Mouse (Mus musculus) olfactory bulb, adult 2 months (tissue): ENCODE results near the gene Kcnn1. TPM values are rescaled to one million over a fixed set of nuclear protein-coding genes. Genes with fewer than 3 reads are reported as not detected.

Source experiments
- H3K27ac ChIP-seq: fragments of 200-500 bp; 2 replicates; pipeline ENCODE4 v1.5.1; 2012; ENCODE audit warnings: low read depth, low read length; ENCODE audit not compliant: insufficient read depth
- H3K4me1 ChIP-seq: fragments of 200-500 bp; 2 replicates; pipeline ENCODE4 v1.6.1; 2012; ENCODE audit warnings: low read length; ENCODE audit not compliant: control insufficient read depth, insufficient read depth
- H3K4me3 ChIP-seq: fragments of 200-500 bp; 2 replicates; pipeline ENCODE4 v1.5.1; 2012; ENCODE audit warnings: mild to moderate bottlenecking, low read depth, low read length, moderate library complexity; ENCODE audit not compliant: insufficient read depth
- CTCF ChIP-seq: fragments of 200-500 bp; IDR thresholded peaks from 2 replicates; pipeline ENCODE4 v1.5.1; 2012; ENCODE audit warnings: low read depth, mild to moderate bottlenecking, low read length, moderate library complexity; ENCODE audit not compliant: insufficient read depth
- POLR2A ChIP-seq: fragments of 200-500 bp; IDR thresholded peaks from 2 replicates; pipeline ENCODE4 v1.6.1; 2012; ENCODE audit warnings: mild to moderate bottlenecking, low read depth, low read length, moderate library complexity; ENCODE audit not compliant: insufficient read depth
- WGBS: fragments of 180-500 bp; shearing (Covaris S2); methylation state at CpG from one replicate; pipeline ENCODE4 v1.1.7; 2018; 5-methylcytosine and 5-hydroxymethylcytosine counted together
- polyA plus RNA-seq: library from polyadenylated mRNA; stranded (reverse); fragments of >200 nt; gene quantifications from 2 replicates; pipeline ENCODE4 v1.2.4, GENCODE M21; 2012; ENCODE audit warnings: low replicate concordance; ENCODE audit not compliant: missing spikeins, insufficient read depth, insufficient read length

The Kcnn1 gene
- polyA plus RNA-seq, 1 experiment = not detected

GRCm38 (mm10) chr8:70885612-70886011 lies 22.6 kb upstream of the Kcnn1 start:
- TF ChIP-seq POLR2A (no peak), CTCF (no peak)
- WGBS = 39% methylated on average over 12 of the region's 12 CpGs
- H3K4me1 ChIP-seq = no peaks in the 10 kb centered on the region

DNA sequence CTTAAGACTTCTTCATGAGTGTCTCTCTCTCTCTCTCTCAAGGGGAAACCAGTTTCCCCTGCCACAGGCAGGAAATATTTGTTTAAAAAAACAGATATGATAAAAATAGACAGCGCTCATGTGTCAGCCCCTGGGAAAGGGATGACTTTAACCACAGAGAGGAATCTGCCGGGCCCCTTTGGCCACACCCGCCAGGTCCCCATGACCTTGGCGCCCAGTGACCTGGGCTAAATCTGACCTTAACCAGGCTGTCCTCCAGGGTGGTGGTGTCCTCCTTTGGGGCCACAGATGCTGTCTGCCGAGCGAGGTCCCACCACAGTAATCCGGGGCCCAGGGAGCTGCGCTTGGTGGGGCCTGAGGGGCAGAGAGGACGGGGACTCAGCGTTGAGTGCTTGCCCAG lies 21.6 kb upstream of the Kcnn1 start:
- no peak for TF ChIP-seq POLR2A
- no peak for TF ChIP-seq CTCF
- H3K4me3 ChIP-seq = no peak overlapping the region
- H3K27ac ChIP-seq = no peak overlapping the region
- H3K4me1 ChIP-seq = peaks cover 6% of the 10 kb centered on the region
- 83% methylated on average over 10 of the region's 10 CpGs for WGBS

More at GRCm38 (mm10) chr8:70885612-70886011, 22.6 kb upstream of the Kcnn1 start:
- no peak overlapping the region for H3K27ac ChIP-seq
- H3K4me3 ChIP-seq = no peak overlapping the region

DNA sequence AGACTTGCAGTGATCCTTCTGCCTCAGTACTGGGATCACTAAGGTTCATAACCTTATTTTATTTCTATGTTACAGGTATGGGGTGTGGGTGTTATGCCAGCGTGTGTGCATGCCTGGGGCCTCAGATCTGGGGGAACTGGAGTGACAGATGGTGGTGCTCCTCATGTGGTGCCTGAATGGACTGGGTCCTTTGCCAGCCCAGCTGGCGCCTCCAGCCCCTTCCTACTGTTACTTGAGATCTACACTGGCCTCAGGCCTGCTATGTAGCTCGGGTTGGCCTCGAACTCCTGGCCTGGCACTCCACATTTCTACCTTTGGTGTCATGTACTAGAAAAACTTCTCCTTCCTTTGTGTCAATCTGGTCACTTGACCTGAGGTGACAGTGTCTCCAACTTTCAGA lies 21.1 kb upstream of the Kcnn1 start:
- Histone ChIP-seq H3K4me1 (peaks cover 6% of the 10 kb centered on the region), H3K4me3 (no peak overlapping the region), H3K27ac (no peak overlapping the region)
- TF ChIP-seq POLR2A = no peak
- WGBS = 85% methylated on average over 4 of the region's 4 CpGs

DNA sequence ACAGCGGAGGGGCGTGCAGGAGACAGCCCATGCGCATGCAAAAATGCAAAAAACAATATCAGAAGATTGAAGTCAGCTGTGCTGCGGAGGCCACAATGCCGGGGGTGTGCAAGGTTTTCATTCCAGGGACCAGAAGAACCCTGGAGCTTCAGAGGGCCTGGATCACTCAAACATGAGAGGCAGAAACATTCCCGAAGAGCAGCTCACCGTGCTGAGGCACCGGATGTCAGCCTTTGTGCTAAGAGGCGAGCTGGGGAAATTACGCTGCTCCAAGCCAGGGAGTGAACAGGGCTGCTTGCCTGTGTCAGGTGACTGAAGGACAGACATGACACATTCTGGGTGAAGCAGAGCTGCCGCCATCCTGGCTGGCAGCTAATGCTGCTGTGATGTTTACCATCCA lies 17.5 kb upstream of the Kcnn1 start:
- TF ChIP-seq POLR2A = no peak
- no peak for TF ChIP-seq CTCF
- WGBS = 61% methylated on average over 11 of the region's 11 CpGs
- Histone ChIP-seq H3K27ac (no peak overlapping the region), H3K4me1 (peaks cover 6% of the 10 kb centered on the region), H3K4me3 (no peak overlapping the region)

GRCm38 (mm10) chr8:70880126-70880525 lies 17.1 kb upstream of the Kcnn1 start:
- TF ChIP-seq CTCF = no peak
- TF ChIP-seq POLR2A = no peak
- Histone ChIP-seq H3K4me1 (peaks cover 6% of the 10 kb centered on the region), H3K4me3 (no peak overlapping the region), H3K27ac (no peak overlapping the region)
- WGBS = 18% methylated on average over 4 of the region's 4 CpGs

GRCm38 (mm10) chr8:70879500-70879899 lies 16.4 kb upstream of the Kcnn1 start:
- no peak for TF ChIP-seq CTCF
- TF ChIP-seq POLR2A = no peak
- H3K4me1 ChIP-seq = peaks cover 6% of the 10 kb centered on the region
- no peak overlapping the region for H3K4me3 ChIP-seq
- WGBS = 64% methylated on average over 4 of the region's 4 CpGs
- H3K27ac ChIP-seq = no peak overlapping the region

DNA sequence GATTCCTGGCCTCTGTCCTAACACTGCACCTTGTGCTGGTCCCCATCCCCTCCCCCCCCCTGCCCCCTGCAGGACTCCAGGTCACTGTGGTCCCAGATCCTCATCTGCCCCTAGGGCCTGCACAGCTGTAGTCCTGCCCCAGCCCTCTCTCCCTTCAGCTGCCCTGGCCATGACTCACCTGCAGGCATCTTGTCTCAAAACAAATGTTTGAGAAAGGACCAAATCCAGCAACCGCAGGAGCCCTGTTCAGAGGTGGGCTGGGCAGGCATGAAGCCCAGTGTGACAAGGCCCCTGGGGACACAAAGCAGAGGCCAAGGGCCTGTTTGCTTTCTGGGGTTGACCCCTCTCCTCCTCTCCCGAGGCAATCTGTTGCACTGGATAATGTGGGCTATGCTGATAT lies 15.1 kb upstream of the Kcnn1 start:
- 63% methylated on average over 2 of the region's 2 CpGs for WGBS
- Histone ChIP-seq H3K4me3 (no peak overlapping the region), H3K27ac (no peak overlapping the region), H3K4me1 (peaks cover 12% of the 10 kb centered on the region)
- TF ChIP-seq CTCF (no peak), POLR2A (no peak)

DNA sequence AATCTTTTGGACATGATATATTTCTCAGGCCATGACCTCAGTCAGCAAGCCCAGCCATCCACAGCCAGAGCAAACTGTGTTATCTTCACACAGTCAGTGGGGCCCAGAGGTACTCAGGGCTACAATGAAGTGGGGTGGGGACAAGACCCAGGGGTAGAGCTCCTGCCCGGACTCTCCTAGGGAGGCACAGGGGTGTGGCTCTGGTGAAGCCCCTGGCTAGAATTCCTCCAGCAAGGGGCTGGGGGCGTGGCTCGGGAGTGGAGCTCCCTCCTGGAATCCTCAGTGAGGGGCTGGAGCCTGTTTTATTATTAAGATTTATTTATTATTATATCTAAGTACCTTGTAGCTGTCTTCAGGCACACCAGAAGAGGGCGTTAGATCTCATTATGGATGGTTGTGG lies 13.3 kb upstream of the Kcnn1 start:
- WGBS = 68% methylated on average over 4 of the region's 4 CpGs

DNA sequence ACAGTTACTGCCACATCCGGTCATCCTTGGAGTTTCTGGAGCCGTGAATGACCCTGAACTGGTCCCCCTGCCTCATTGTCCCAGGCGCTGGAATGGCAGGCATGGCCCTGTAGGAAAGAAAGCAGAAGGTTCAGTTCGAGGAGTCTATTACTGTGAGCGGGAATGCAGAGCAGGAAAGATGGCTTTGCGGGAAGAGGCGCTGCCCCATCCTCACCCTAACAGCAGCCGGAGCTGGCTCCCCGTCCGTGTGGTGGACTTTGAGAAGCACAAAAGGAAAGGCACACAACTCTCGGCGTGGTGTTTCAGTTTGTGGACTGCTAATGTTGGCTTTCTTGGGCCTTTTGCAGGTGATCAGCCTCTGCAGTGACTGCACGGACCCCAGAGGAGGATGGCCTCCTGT lies 11.4 kb upstream of the Kcnn1 start:
- TF ChIP-seq CTCF (no peak), POLR2A (no peak)
- 89% methylated on average over 13 of the region's 13 CpGs for WGBS

More for the DNA sequence above, 13.3 kb upstream of the Kcnn1 start:
- no peak overlapping the region for H3K27ac ChIP-seq
- H3K4me3 ChIP-seq = no peak overlapping the region
- TF ChIP-seq POLR2A (no peak), CTCF (no peak)
- H3K4me1 ChIP-seq = peaks cover 22% of the 10 kb centered on the region

DNA sequence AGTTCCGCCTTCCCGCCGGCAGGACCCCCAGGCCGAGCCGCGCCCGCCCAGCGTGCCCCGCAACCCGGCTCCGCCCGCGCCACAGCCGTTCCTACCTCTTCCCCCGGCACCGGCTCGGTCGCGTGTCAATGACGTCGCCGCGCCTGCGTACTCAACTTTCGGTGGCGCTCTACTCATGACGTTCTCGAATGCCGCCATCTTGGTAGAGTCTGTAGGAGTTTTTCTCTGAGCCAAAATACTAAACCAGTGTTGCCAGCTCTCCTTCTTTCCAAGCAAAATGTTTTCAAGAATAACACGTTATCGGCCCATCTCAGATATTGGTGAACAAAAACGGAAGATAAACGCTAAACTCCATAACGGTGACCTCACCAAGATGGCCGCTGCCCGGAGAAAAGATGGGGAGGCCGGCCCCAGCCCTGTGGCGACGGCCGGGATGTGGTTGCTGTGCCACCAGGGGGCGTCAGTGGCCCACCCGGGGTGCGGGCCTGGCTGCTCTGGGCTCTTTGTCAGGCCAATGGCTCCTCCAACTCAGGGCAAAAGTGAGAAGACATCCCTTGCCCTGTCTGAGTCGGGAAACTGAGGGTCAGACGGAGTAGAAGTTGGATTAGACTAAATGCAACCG lies 10.4 kb upstream of the Kcnn1 start, which contains the start of gene Ccdc124:
TSS of gene Ccdc124 (minus strand) at position 572 of the 622 bp plus-strand sequence.
- peak within 1 kb of the TSS; percentile 98 for H3K27ac ChIP-seq
- WGBS = 1% methylated on average over 46 of the region's 46 CpGs
- peaks cover 30% of the 10 kb centered on the region for H3K4me1 ChIP-seq
- no peak; the same call in none of the 2 replicates for TF ChIP-seq POLR2A
- peak; percentile 96 for TF ChIP-seq CTCF
- H3K4me3 ChIP-seq = peak within 1 kb of the TSS; percentile 95

More for the DNA sequence above, 11.4 kb upstream of the Kcnn1 start:
- H3K4me1 ChIP-seq = peaks cover 21% of the 10 kb centered on the region
- H3K27ac ChIP-seq = no peak overlapping the region
- H3K4me3 ChIP-seq = no peak overlapping the region
